Mouse (Mus musculus) CD4-positive, CD25-positive, alpha-beta regulatory T cell, adult 4 months (primary cell): Measurements from ENCODE around the gene Olfr1061. TPM values are rescaled to one million over a fixed set of nuclear protein-coding genes. Genes with fewer than 3 reads are reported as not detected.
"Not testable (repeated sequence)": the region's sequence is repeated elsewhere in the genome, so short reads cannot be mapped to it uniquely, and the experiment has no call there.

ENCODE experiments used
- ATAC-seq: one replicate; pipeline ENCODE4 v1.8.0; 2017
- polyA plus RNA-seq, 2 experiments: library from polyadenylated mRNA; unstranded; fragments of 100-300 nt; shearing (Covaris generic); gene quantifications; one replicate each; pipeline ENCODE4 v1.2.1; 2017

Gene Olfr1061
- not detected for polyA plus RNA-seq

DNA sequence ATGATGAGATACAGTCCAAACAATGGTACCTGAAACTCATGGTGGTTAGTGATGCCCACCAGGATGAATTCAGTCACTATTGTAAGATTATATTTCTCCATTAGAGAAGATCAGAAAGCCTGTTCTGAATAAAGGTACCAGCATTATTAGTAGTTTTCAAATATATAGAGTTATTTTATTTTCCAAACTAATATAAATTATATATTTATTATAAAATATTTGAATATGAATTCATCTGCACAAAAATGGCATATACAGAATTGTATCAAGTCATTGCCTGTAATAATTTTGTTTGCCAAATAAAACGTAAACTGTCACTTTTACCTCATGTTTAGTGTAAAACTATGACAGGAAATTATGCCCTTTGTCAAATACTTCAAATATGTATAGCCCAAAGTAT, at the start of gene Olfr1061:
Olfr1061 (minus strand) TSS at position 101 of the 400 bp plus-strand sequence.
- no peak for ATAC-seq

GRCm38 (mm10) chr2:86460434-86460833, 46.6 kb upstream of the Olfr1061 start:
- no peak for ATAC-seq

DNA sequence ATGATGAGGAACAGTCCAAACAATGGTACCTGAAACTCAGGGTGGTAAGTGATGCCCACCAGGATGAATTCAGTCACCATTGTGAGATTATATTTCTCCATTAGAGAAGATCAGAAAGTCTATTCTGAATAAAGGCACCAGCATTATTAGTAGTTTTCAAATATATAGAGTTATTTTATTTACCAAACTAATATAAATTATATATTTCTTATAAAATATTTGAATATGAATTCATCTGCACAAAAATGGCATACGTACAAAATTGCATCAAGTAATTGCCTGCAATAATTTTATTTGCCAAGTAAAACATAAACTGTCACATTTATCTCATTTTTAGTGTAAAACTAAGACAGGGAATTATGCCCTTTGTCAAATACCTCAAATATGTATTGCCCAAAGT, 42.3 kb upstream of the Olfr1061 start, which contains the start of gene Olfr1066:
Olfr1066 (minus strand) TSS at position 101 of the 400 bp plus-strand sequence.
- ATAC-seq: no peak

DNA sequence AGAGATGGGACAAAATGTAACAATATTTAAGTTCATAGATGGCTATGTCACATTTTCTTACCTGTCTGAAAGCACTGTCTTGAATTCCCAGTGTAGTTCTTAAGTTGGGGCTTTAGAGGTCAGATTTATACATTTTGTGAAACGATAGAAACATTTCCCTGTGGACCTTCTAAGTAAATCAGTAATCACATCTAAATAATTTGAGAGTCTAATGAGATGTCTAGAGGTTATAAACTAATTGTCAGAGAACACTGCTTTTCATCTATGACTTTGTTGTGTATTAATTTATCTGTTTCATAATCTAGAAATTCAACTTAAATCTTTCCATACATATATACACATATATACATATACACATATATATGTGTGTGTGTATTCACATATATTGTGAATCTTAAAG, 36.6 kb upstream of the Olfr1061 start, which contains the start of gene Olfr1065:
Olfr1065 (minus strand) TSS at position 101 of the 400 bp plus-strand sequence.
- not testable (repeated sequence) for ATAC-seq

- ATAC-seq: not testable (repeated sequence)
Measured at GRCm38 (mm10) chr2:86442101-86442500, 28.3 kb upstream of the Olfr1061 start.

GRCm38 (mm10) chr2:86428511-86428910, 14.7 kb upstream of the Olfr1061 start:
- ATAC-seq: not testable (repeated sequence)

DNA sequence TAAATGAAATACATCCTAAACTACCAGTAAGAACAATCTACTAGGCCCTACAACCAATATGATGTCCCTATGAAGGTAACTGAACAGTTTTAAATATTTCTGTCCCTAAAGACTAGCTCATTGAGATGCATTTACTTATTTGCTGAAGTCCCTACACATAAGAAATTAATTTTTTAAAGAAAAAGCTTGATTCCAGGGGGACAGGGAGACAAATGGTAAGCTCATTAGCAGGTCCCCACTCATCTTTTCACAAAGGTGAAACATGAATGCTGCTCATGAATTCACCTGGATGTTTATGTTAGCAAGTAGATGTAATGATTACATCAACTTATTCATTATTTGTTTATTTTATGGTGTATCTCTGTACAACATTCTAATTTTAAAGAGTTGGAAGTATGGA, 12.8 kb upstream of the Olfr1061 start, which contains the start of gene Olfr1062:
Olfr1062 (minus strand) TSS at position 101 of the 400 bp plus-strand sequence.
- ATAC-seq: not testable (repeated sequence)

DNA sequence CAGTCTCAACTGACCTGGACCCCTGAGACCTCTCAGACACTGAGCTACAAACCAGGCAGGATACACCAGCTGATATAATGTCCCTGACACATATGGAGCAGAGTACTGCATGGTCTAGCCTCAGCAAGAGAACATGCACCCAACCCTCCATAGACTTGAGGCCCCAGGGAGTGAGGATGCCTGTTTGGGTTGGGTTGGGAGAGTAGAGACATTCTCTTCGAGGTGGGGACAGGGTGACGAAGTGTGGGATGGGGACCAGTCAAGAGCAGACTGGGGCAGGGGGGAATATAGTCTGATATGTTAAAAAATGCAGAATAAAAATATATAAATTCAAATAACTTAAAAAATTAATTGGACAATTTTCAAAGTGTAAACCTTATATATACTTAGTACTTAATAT, 18.7 kb downstream of the Olfr1061 start:
- no peak for ATAC-seq

DNA sequence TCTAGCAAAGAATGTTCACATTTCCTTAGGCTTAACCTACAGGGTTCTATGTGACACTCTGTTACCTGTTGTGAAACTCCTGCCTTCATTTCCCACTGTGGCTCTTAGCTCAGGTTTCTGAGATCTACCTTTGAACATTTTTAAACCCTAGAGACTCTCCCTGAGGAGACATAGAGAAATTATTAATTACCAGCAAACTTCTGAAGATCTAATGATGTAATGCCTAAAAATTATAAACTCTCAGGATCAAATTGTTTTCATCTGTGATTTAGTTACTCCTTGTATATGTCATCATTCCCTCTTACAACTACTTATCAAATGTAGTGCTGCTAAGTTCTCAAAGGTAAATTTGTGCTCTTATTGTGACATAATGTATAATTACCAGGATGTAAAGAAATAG, 25.4 kb downstream of the Olfr1061 start, which contains the start of gene Olfr1058:
Olfr1058 (minus strand) TSS at position 101 of the 400 bp plus-strand sequence.
- ATAC-seq: not testable (repeated sequence)

- no peak for ATAC-seq
Measured at GRCm38 (mm10) chr2:86378293-86378692, 35.6 kb downstream of the Olfr1061 start, which contains the start of gene Olfr1057. Gene Olfr1057 (minus strand): TSS chr2:86378393.

- ATAC-seq: not testable (repeated sequence)
Measured at GRCm38 (mm10) chr2:86366342-86366741, 47.5 kb downstream of the Olfr1061 start.

Other genes starting within 250 kb of the Olfr1061 start
- gene Olfr1043, start 246.5 kb downstream of the Olfr1061 start, polyA plus RNA-seq: not detected
- not detected for gene Olfr1044, start 236.2 kb downstream of the Olfr1061 start, polyA plus RNA-seq
- not detected for gene Olfr52, start 228.4 kb downstream of the Olfr1061 start, polyA plus RNA-seq
- gene Olfr1045, start 211.0 kb downstream of the Olfr1061 start, polyA plus RNA-seq: not detected
- gene Olfr1046, start 194.7 kb downstream of the Olfr1061 start, polyA plus RNA-seq: not detected
- not detected for gene Olfr1047, start 182.6 kb downstream of the Olfr1061 start, polyA plus RNA-seq
- gene Olfr1048, start 173.8 kb downstream of the Olfr1061 start, polyA plus RNA-seq: not detected
- not detected for gene Olfr1049, start 155.7 kb downstream of the Olfr1061 start, polyA plus RNA-seq
- not detected for gene Olfr1051, start 135.0 kb downstream of the Olfr1061 start, polyA plus RNA-seq
- gene Olfr1052, start 121.6 kb downstream of the Olfr1061 start, polyA plus RNA-seq: under 1 TPM in 1 of 2 experiments, not detected in 1; 0.48 TPM
- not detected for gene Olfr1053, start 98.8 kb downstream of the Olfr1061 start, polyA plus RNA-seq
- gene Olfr1054, start 78.6 kb downstream of the Olfr1061 start, polyA plus RNA-seq: not detected
- not detected for gene Olfr1055, start 63.8 kb downstream of the Olfr1061 start, polyA plus RNA-seq
- not detected for gene Olfr1056, start 51.6 kb downstream of the Olfr1061 start, polyA plus RNA-seq
- gene Olfr1057, start 35.7 kb downstream of the Olfr1061 start, polyA plus RNA-seq: not detected
- not detected for gene Olfr1058, start 25.5 kb downstream of the Olfr1061 start, polyA plus RNA-seq
- gene Olfr1062, start 12.7 kb upstream of the Olfr1061 start, polyA plus RNA-seq: not detected
- not detected for gene Olfr1065, start 36.5 kb upstream of the Olfr1061 start, polyA plus RNA-seq
- gene Olfr1066, start 42.2 kb upstream of the Olfr1061 start, polyA plus RNA-seq: not detected
- not detected for gene Olfr228, start 73.3 kb upstream of the Olfr1061 start, polyA plus RNA-seq
- not detected for gene Olfr1076, start 94.4 kb upstream of the Olfr1061 start, polyA plus RNA-seq
- gene Olfr1079, start 128.4 kb upstream of the Olfr1061 start, polyA plus RNA-seq: not detected
- not detected for gene Olfr1080, start 144.2 kb upstream of the Olfr1061 start, polyA plus RNA-seq
- gene Olfr1082, start 184.9 kb upstream of the Olfr1061 start, polyA plus RNA-seq: not detected
- gene Olfr1084, start 225.7 kb upstream of the Olfr1061 start, polyA plus RNA-seq: not detected
- gene Olfr1085, start 248.0 kb upstream of the Olfr1061 start, polyA plus RNA-seq: not detected